Mouse (Mus musculus): Measurements from ENCODE around the gene Tnip3.

GRCm38 (mm10) chr6:65642431-65642830, 117.3 kb downstream of the Tnip3 start:
- TF ChIP-seq POLR2A (IDR thresholded peaks at IDR 0.05; ENCODE audit: borderline replicate concordance, control insufficient read depth, low read depth, low read length) (no peak), CTCF (IDR thresholded peaks at IDR 0.05; ENCODE audit: control insufficient read depth, insufficient read depth, low read length) (no peak)

Data from bone marrow, adult 2 months (tissue).